Mouse (Mus musculus): ENCODE results near the gene Lsamp. TPM values are rescaled to one million over a fixed set of nuclear protein-coding genes. Genes with fewer than 3 reads are reported as not detected.

Lsamp gene
- total RNA-seq, 2 experiments from 2014 or later, result 0.78 to 0.82 TPM

DNA sequence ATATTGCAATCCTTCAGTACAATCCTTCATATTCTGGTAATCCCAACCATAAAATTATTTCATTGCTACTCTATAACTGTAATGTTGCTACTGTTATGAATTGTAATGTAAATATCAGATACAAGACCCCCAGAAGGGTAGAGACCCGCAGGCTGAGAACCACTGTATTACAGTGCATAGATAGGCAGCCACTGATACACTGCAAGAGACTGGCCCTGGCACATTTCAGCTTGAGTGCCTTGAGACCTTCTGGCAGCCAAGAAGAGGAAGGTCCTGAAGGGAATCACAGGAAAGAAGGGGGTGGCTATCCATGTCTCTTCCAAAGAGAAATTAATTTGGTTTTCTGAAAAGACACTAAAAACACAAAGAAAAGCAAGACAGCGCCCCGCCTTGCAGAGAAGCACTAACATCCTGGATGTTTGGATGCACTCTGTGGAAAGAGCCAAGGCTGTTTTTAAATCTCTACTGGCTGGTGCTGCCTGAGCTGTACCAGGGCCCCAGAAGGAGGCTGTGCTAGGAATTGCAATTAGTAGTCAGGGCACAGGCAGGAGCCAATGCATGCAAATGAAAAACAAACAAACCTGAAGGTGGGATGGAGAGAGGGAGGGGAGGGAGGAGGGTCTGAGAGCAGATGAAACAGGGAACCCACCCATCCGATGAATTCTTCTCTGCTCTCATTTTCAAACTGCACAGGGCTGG, 1787.4 kb downstream of the Lsamp start:
- no peak for DNase-seq (ENCODE audit: low spot score)

DNA sequence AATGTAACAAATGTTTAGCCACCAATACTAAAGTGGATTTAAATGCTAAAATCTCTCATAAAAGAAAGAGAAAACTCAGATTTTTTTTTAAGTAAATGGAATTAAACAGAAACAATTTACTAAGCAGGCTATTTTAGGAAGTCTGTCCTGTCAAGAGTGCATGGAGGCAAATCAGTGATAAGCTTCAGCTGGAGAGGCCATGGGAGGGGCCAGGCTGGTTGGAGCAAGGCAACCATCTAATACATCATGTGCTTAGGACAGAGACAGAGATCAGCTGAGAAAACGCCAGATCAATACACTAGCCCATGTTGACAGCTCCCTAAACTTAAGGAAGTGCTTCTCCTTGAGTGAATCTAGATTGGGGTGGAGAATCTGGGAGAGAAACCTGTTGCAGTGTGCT, 1793.4 kb downstream of the Lsamp start:
- no peak for DNase-seq (ENCODE audit: low spot score)

DNA sequence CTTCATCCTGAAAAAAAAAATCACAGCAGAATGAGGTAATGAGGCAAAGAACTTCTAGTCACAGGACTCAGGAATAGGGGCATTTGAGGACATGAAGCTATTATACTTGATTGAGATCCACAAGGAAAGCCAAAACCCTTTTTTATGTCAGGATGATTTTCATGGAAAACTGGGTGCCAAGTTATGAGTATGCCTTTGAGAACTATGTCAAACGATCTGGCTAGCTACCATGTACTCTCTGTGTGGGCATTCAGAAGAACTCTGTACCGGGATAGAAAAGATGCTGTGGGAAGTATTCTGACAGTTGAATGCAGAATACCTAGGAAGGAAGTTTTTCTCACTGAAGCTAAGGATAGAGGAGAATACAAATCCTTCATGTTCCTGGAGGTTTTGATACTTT, 1801.4 kb downstream of the Lsamp start:
- no peak for DNase-seq (ENCODE audit: low spot score)

GRCm38 (mm10) chr16:41786704-41787103, 1802.5 kb downstream of the Lsamp start:
- DNase-seq (ENCODE audit: low spot score), result no peak

- no peak for DNase-seq (ENCODE audit: low spot score)
Measured at GRCm38 (mm10) chr16:41787146-41787545, 1803.0 kb downstream of the Lsamp start.

DNA sequence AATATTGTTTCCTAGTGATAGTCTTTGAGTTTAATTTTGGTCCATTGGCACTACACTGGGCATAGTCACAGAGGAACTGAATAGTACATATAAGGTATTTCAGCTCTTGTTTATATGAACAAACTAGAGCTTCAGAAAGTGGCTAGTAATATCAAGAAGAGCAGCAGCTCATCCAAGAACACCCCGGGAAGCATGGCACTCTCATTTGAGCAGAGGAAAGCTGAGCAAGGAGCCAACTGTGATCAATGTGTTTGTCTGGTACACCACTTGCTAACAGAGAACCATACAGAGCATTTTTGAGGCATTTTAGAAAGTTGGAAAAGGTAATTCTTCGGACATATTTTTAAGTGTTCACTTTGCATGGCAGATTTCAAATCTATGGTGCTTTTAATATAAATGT, 1805.9 kb downstream of the Lsamp start:
- no peak for DNase-seq (ENCODE audit: low spot score)

DNA sequence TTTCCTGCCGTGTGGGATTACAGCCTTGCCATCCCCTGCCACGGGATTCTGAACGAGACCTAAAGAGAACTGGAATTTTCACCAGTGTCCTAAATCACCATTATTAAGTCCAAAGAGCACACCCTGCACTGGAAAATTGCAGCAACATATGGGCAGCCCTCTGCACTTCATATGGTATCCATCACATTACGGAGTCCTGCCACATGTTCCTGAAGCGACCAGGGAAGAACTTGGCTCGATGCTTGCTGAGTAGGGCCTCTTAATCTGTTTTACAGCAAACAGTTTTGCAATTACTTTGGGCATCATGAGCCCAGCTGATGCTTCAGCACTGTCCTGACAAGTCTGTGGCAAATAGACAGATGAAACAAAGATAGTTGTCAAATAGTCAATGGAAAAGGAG, 1836.2 kb downstream of the Lsamp start:
- no peak for DNase-seq (ENCODE audit: low spot score)

GRCm38 (mm10) chr16:41826899-41827604, 1842.9 kb downstream of the Lsamp start:
- DNase-seq (ENCODE audit: low spot score), result no peak

- no peak for DNase-seq (ENCODE audit: low spot score)
Measured at GRCm38 (mm10) chr16:41827605-41827948, 1843.4 kb downstream of the Lsamp start.

- DNase-seq (ENCODE audit: low spot score), result no peak
Measured at GRCm38 (mm10) chr16:41834637-41835036, 1850.5 kb downstream of the Lsamp start.

- DNase-seq (ENCODE audit: low spot score), result no peak
Measured at GRCm38 (mm10) chr16:41835745-41836144, 1851.6 kb downstream of the Lsamp start.

DNA sequence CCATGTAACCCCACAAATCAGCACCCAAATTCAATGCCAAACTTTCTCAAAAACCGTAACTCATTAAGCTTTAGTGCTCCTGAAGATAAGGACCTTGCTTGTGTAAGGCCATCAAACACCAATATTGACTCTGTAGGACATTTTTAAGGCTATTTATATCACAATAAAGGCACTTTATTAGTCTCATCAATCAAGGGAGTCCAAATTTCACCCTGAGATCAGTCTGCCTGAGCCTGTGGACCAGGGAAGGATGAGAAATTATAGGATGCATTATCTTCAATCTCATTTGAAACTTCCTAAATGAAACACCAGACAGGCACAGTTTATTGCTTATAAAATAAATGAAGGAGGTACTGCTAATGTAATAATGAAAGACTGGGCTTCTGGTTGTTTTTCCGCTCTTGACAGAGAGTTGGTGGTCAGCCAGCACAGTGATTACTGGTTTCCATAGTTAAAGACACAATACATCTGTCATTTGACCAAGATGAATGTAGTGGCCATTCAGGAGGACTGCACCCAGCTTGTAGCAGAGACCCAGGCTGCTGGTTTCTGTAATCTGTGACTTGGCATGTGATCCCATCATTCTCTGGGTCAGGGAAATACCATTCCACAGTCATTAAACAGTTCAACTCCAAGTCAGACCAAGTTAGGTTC, 1855.7 kb downstream of the Lsamp start:
- DNase-seq (ENCODE audit: low spot score), result no peak

- no peak for DNase-seq (ENCODE audit: low spot score)
Measured at GRCm38 (mm10) chr16:41846903-41847302, 1862.7 kb downstream of the Lsamp start.

- no peak for DNase-seq (ENCODE audit: low spot score)
Measured at GRCm38 (mm10) chr16:41871917-41872593, 1887.9 kb downstream of the Lsamp start.

DNA sequence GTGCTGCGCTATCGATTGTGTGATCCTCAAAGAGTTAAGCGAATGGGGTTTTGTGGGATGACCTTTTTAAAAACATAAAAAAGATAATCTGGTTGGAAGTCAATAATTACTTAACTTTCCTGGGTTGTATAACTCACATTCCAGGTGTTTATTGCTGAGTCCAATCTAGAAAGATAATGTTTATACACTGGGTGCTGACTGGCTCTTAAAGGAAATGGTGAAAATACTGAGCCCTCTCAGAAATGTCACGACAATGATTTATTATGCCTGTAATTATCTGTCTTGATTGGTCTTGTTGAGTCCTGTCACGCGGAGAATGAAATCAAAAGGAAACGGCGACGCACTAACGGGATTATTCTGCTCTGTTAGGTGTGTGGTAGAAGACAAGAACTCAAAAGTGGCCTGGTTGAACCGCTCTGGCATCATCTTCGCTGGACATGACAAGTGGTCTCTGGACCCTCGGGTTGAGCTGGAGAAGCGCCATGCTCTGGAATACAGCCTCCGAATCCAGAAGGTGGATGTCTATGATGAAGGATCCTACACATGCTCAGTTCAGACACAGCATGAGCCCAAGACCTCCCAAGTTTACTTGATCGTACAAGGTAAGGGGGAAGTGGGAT, 1904.5 kb downstream of the Lsamp start:
- DNase-seq (ENCODE audit: low spot score), result no peak

GRCm38 (mm10) chr16:41900783-41901182, 1916.6 kb downstream of the Lsamp start:
- DNase-seq (ENCODE audit: low spot score), result no peak

DNA sequence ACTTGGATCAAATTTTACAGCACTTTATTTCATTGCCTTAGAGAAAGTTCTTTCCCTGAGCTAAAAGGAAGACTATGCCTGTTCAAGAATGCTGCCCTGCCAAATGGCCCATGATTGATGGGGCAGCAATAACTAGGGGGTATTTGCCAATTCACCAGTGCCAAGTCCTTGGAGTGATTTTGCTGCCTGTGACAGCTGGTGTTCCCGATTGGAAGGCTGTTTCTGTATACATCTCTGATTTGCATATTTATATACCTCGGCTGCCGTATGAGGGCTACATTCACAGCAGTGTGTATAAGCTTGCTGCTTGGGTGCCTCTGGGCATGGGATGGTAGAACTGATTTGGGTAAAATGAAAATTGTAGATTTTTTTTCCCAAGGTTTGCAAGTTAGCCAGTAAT, 1919.5 kb downstream of the Lsamp start:
- no peak for DNase-seq (ENCODE audit: low spot score)

DNA sequence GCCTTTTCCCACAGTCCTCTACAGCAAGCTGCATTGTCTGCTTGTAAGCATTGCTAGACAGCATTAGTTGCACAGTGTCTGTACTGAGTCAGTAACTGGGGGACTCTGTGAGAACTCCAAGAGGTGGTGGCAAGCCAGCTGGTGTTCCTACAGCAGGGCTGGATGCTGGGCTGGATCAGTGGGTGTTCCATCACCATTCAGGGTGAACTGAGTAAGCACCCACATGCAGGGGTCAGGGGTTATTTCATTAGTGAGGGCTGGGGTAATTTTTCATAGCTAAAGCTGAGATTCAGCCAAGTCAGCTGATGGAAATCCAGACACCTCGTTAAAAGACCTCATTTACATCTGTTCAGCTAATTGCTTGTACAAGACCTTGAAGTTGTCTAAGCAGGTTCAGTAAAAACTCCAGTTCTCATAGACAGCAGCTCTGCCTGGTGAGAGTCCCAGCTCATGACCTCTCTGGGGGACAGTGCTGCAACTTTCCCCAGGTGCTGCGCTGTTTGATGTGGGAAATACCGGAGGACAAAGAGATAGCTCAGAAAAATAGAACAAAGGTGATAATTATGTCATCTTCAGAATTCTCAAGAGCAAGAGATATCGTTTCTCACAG, 1928.5 kb downstream of the Lsamp start:
- DNase-seq (ENCODE audit: low spot score), result no peak

DNA sequence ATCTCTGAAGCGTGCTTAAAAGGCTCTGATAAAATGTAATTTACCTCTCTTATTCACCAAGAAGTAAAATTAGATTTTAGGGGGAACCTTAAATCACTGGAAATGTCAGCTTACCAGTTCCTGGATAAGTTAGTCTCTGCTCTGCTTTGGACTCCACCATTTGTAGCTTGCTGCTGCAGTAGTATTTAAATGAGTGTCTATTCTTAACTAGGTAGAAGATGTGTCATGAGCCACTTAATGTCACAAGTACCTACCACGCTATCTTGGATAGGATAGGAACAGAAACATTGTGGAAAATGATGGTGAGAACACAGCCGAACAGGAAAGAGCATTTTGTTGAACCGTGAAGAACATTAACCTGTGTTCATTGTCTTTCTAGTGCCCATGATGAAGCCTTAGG, 1929.2 kb downstream of the Lsamp start:
- DNase-seq (ENCODE audit: low spot score), result no peak

DNA sequence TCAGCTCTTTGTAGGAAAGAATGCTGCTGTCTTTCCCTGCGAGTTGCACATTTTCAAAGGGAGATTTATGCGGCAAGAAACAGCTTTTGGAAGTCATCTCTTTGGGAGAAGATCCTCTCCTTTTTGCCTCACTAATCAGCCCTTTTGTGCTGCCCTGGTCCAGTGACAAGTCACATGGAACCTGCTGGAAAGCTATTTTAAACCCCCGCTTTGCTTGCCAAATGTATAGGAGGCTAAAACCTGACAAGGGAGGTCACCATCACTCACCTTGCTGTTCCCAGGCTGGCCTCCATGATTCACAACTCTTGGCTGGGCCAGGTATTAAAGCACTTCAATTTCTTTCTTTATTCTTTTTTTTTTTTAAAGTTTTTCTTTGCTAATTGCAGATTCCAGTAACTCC, 1932.2 kb downstream of the Lsamp start:
- DNase-seq (ENCODE audit: low spot score), result no peak

DNA sequence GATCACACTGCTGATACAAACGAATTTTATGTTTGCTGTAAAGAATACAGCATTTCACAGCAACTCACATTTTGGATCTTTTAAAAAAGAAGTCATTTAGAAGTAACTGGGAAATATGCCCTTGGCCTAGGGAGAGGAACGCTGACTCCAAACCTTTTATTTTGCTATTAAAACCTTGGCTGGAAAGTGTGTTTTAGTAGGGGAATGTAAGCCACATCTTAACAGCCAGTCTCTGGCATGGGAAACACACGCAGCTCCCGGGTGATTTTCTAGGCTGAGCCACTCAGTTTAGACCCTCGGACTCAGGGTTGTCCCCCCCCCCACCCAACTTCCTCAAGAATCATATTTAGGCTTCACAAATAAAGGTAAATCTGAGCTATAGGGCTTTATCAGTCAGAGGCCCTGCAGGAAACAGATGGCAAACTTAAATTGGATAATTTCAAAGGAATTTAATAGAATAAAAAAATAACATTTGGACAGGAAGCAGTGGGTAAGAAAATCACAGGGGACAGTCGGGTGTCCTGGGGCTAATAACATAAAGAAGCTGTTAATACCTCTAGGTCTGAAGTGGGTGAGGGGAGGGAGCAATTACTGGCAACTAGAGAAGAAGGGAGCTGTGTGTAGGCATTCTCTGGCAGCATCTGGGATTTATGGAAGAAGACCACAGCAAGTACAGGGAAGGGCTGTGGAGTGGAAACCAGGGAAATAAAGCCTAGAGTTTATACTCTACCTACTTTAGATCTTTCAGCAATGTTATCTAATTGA, 1933.1 kb downstream of the Lsamp start:
- no peak for DNase-seq (ENCODE audit: low spot score)

Measured in gastrocnemius, adult 18-20 months (tissue).